Mouse (Mus musculus) lung, postnatal 0 days (tissue): ENCODE data around the gene Frs2.

Experiments
- CTCF ChIP-seq: IDR thresholded peaks from 2 replicates; pipeline ENCODE4 v1.5.1; 2016; ENCODE audit warnings: antibody characterized with exemption, mild to moderate bottlenecking
- EP300 ChIP-seq: IDR thresholded peaks from 2 replicates; pipeline ENCODE4 v1.6.1; 2016; ENCODE audit warnings: antibody characterized with exemption, mild to moderate bottlenecking, control low read depth

DNA sequence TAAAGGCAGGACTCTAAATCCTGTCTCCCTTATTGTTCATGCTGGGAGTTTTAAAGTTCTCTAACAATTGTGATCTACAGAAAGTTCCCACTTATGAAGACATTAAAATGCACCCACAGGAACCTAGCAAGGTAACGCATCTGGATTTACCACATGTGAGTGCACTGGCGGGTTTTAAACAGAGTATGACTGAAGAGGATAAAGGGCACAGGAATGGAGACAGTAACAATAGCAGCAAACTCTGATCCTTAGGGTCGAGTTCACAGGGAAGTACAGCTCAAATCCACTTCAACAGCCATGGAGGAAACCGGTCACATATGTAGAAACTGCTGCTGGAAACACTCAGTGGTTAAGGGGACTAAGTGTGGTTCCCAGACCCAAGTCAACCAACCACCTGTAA, 99.1 kb downstream of the Frs2 start:
- TF ChIP-seq CTCF (no peak), EP300 (no peak)
